ENCODE assay signal across 19 mouse cellular contexts in the genomic region with DNA sequence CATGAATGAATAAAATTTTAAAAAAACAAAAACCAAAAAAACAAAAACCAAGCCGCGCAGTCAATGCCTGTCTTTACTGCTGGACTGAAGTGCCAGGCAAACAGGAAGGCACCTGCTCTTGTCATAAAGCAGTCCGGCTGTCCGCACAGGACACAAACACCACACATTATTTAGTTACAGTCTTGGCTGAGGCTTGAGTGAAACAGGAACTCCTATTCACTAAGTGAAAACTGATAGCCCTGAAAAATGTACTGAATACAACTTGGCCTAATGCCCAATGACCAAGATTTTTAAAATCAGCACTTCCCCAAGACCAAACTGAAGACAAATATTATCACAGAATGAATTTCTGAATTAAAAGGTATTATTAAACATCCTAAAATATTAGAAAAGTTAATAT. TPM values are rescaled to one million over a fixed set of nuclear protein-coding genes. Genes with fewer than 3 reads are reported as not detected.
A peak's percentile ranks its signal among the peaks of the same experiment; 100 is the strongest.
DNase-seq lines count a peak whose midpoint lies in the region; ATAC-seq and TF ChIP-seq lines count a peak whose summit lies in the region.
"Had no signal": no experiment of that assay in that cellular context is flagged by ENCODE, and none has a peak within 500 bp of the region (broad histone marks: within the 10 kb centered on the region; RNA-seq: fewer than 3 reads in every experiment).

No protein-coding gene starts in this region.

- H3K9ac ChIP-seq in embryonic facial prominence, embryonic 14.5 days (ENCODE audit: low read depth, low read length): no peak overlapping the region
- no peak overlapping the region for H3K9ac ChIP-seq in limb, embryonic 14.5 days (ENCODE audit: low read depth, low read length, severe bottlenecking)
- H3K9ac ChIP-seq: embryonic facial prominence, embryonic 12.5 days; kidney, embryonic 15.5 days had no signal

- DNase-seq in embryonic facial prominence, embryonic 14.5 days (ENCODE audit: low spot score): peak; percentile 87
- DNase-seq in embryonic facial prominence, embryonic 10.5 days (ENCODE audit: low spot score): no peak
- peak; percentile 11 for DNase-seq in kidney, postnatal 14 days
- no peak for DNase-seq in kidney, adult 8-10 months
- peak; percentile 54 for DNase-seq in limb, embryonic 14.5 days (ENCODE audit: low spot score)
- DNase-seq in urinary bladder, postnatal 14 days (ENCODE audit: low spot score): no peak
- no peak for DNase-seq in right cerebral cortex, postnatal 25 days
- DNase-seq: adrenal gland, postnatal 14 days; B cell, adult 2 months; cerebellum, postnatal 25 days; liver; lung, postnatal 10 days; midbrain, embryonic 14.5 days had no signal

- no peak overlapping the region for H3K4me2 ChIP-seq in embryonic facial prominence, embryonic 14.5 days (ENCODE audit: low read depth, low read length)
- H3K4me2 ChIP-seq in limb, embryonic 14.5 days (replicated peaks; ENCODE audit: low read depth, low read length, severe bottlenecking): no peak overlapping the region
- H3K4me2 ChIP-seq: embryonic facial prominence, embryonic 12.5 days; heart, embryonic 11.5 days; kidney, embryonic 15.5 days had no signal

- H3K4me3 ChIP-seq in embryonic facial prominence, embryonic 14.5 days (ENCODE audit: low read depth, low read length): no peak overlapping the region
- no peak overlapping the region for H3K4me3 ChIP-seq in embryonic facial prominence, embryonic 10.5 days
- no peak overlapping the region for H3K4me3 ChIP-seq in C2C12 (ENCODE audit: insufficient read depth, poor library complexity, severe bottlenecking)
- H3K4me3 ChIP-seq in limb, embryonic 14.5 days (replicated peaks; ENCODE audit: low read length): no peak overlapping the region
- H3K4me3 ChIP-seq: embryonic facial prominence, embryonic 12.5 days; forebrain, embryonic 10.5 days; kidney, embryonic 15.5 days had no signal

- TF ChIP-seq POLR2A in limb, embryonic 14.5 days (IDR thresholded peaks at IDR 0.05; ENCODE audit: borderline replicate concordance, extremely low read depth, insufficient read depth, insufficient read length): no peak

- H3K27ac ChIP-seq in embryonic facial prominence, embryonic 14.5 days (replicated peaks; ENCODE audit: low read depth, low read length): 0 out of 2 replicates have a peak overlapping the region, but pooled peaks have one; percentile 24
- H3K27ac ChIP-seq in embryonic facial prominence, embryonic 10.5 days (replicated peaks): no peak overlapping the region
- H3K27ac ChIP-seq in limb, embryonic 14.5 days (replicated peaks; ENCODE audit: low read depth, low read length): no peak overlapping the region
- H3K27ac ChIP-seq: embryonic facial prominence, embryonic 12.5 days; forebrain, embryonic 10.5 days; hindbrain, postnatal 0 days; kidney, embryonic 15.5 days had no signal

- no peaks in the 10 kb centered on the region for H3K36me3 ChIP-seq in embryonic facial prominence, embryonic 14.5 days (ENCODE audit: control insufficient read depth, insufficient read depth, low read length)
- no peaks in the 10 kb centered on the region for H3K36me3 ChIP-seq in embryonic facial prominence, embryonic 10.5 days (replicated peaks)
- no peaks in the 10 kb centered on the region for H3K36me3 ChIP-seq in C2C12 (ENCODE audit: control insufficient read depth, insufficient read depth)
- no peaks in the 10 kb centered on the region for H3K36me3 ChIP-seq in limb, embryonic 14.5 days (ENCODE audit: control insufficient read depth, insufficient read depth, low read length)
- H3K36me3 ChIP-seq: embryonic facial prominence, embryonic 12.5 days; forebrain, embryonic 10.5 days; kidney, embryonic 15.5 days had no signal

- no peaks in the 10 kb centered on the region for H3K9me3 ChIP-seq in embryonic facial prominence, embryonic 14.5 days (ENCODE audit: control insufficient read depth, low read length)
- no peaks in the 10 kb centered on the region for H3K9me3 ChIP-seq in embryonic facial prominence, embryonic 10.5 days
- no peaks in the 10 kb centered on the region for H3K9me3 ChIP-seq in limb, embryonic 14.5 days (ENCODE audit: control insufficient read depth, low read length)
- H3K9me3 ChIP-seq: embryonic facial prominence, embryonic 12.5 days; forebrain, embryonic 10.5 days; kidney, embryonic 15.5 days had no signal

- peaks cover 23% of the 10 kb centered on the region for H3K79me3 ChIP-seq in C2C12 (ENCODE audit: low read depth)

- H3K4me1 ChIP-seq in embryonic facial prominence, embryonic 14.5 days (ENCODE audit: control insufficient read depth, insufficient read depth, low read length): no peaks in the 10 kb centered on the region; the same call in 1 of the 2 replicates
- H3K4me1 ChIP-seq in embryonic facial prominence, embryonic 10.5 days: no peaks in the 10 kb centered on the region
- H3K4me1 ChIP-seq in limb, embryonic 14.5 days (ENCODE audit: control insufficient read depth, insufficient read depth, low read length): no peaks in the 10 kb centered on the region; the same call in none of the 2 replicates
- H3K4me1 ChIP-seq: forebrain, embryonic 10.5 days had no signal

- no peaks in the 10 kb centered on the region for H3K27me3 ChIP-seq in embryonic facial prominence, embryonic 14.5 days (replicated peaks; ENCODE audit: control insufficient read depth, insufficient read depth, low read length)
- no peaks in the 10 kb centered on the region for H3K27me3 ChIP-seq in embryonic facial prominence, embryonic 10.5 days (replicated peaks; ENCODE audit: low read depth, poor library complexity, severe bottlenecking)
- H3K27me3 ChIP-seq in C2C12 (ENCODE audit: control insufficient read depth, insufficient read depth, insufficient read length): no peaks in the 10 kb centered on the region
- H3K27me3 ChIP-seq in limb, embryonic 14.5 days (ENCODE audit: control insufficient read depth, insufficient read depth, low read length): no peaks in the 10 kb centered on the region
- H3K27me3 ChIP-seq: embryonic facial prominence, embryonic 12.5 days; kidney, embryonic 15.5 days had no signal

- H3ac ChIP-seq in C2C12 (ENCODE audit: control insufficient read depth, insufficient read length, low read depth): no peak overlapping the region

- no peak for TF ChIP-seq CTCF in C2C12 (IDR thresholded peaks at IDR 0.05; ENCODE audit: control insufficient read depth, insufficient read depth, insufficient read length)

- peak; percentile 89 for ATAC-seq in embryonic facial prominence, embryonic 14.5 days (ENCODE audit: low read depth)
- ATAC-seq in limb, embryonic 14.5 days (ENCODE audit: low FRiP score, low read depth): peak; percentile 84; the same call in 1 of the 2 replicates
- ATAC-seq: hindbrain, postnatal 0 days had no signal

- peaks cover 52% of the 10 kb centered on the region for H3K79me2 ChIP-seq in C2C12 (ENCODE audit: control insufficient read depth, insufficient read depth)

- WGBS in embryonic facial prominence, embryonic 14.5 days: 58% methylated on average over 4 of the region's 4 CpGs
- 88% methylated on average over 4 of the region's 4 CpGs for WGBS in embryonic facial prominence, embryonic 10.5 days
- WGBS in limb, embryonic 14.5 days: 68% methylated on average over 4 of the region's 4 CpGs

TF ChIP-seq in C2C12, 6 proteins besides CTCF, POLR2A, EP300 and RAD21:
- peak; percentile 63 for TF ChIP-seq MYOD1 (IDR thresholded peaks at IDR 0.05; ENCODE audit: control insufficient read depth, insufficient read length, low read depth)
- no peak for TF ChIP-seq MYOG (IDR thresholded peaks at IDR 0.05; ENCODE audit: control insufficient read depth, extremely low read depth, insufficient read length)
TF ChIP-seq in C2C12: peak in this region for 1.

RNA-seq across cellular contexts. Expression of a gene that starts 13.1 kb away (rescaled TPM):
- polyA plus RNA-seq in embryonic facial prominence, embryonic 14.5 days (2014; fragmentation: Nextera tagmentation; extraction: Ambion mirVana): 75.2 and 76.2 TPM in 2 replicates
- polyA plus RNA-seq in embryonic facial prominence, embryonic 10.5 days (2016; fragmentation: Nextera tagmentation; extraction: Ambion mirVana): 40.5 and 42.8 TPM in 2 replicates
- 29.1 TPM for polyA plus RNA-seq in C2C12 (2012; fragmentation: generic; extraction: Trizol)
- 31.6 and 32.9 TPM in 2 replicates for polyA plus RNA-seq in limb, embryonic 14.5 days (2012; rRNA removed)
- polyA plus RNA-seq in limb, embryonic 14.5 days (2014; fragmentation: Nextera tagmentation; extraction: Ambion mirVana): 56.8 and 64.4 TPM in 2 replicates

RNA-seq across cellular contexts. Expression of a gene that starts 13.2 kb away (rescaled TPM):
- polyA plus RNA-seq in embryonic facial prominence, embryonic 14.5 days (2014; fragmentation: Nextera tagmentation; extraction: Ambion mirVana): 88.8 and 92.1 TPM in 2 replicates
- polyA plus RNA-seq in embryonic facial prominence, embryonic 10.5 days (2016; fragmentation: Nextera tagmentation; extraction: Ambion mirVana): 133 and 135 TPM in 2 replicates
- 34.8 TPM for polyA plus RNA-seq in C2C12 (2012; fragmentation: generic; extraction: Trizol)
- polyA plus RNA-seq in limb, embryonic 14.5 days (2012; rRNA removed): 30.5 and 38.6 TPM in 2 replicates
- 71.2 and 71.7 TPM in 2 replicates for polyA plus RNA-seq in limb, embryonic 14.5 days (2014; fragmentation: Nextera tagmentation; extraction: Ambion mirVana)

RNA-seq across cellular contexts. Expression of a gene that starts 46.6 kb away (rescaled TPM):
- 4.7 and 5.5 TPM in 2 replicates for polyA plus RNA-seq in embryonic facial prominence, embryonic 14.5 days (2014; fragmentation: Nextera tagmentation; extraction: Ambion mirVana)
- 2.6 TPM in 2 replicates for polyA plus RNA-seq in embryonic facial prominence, embryonic 10.5 days (2016; fragmentation: Nextera tagmentation; extraction: Ambion mirVana)
- polyA plus RNA-seq in C2C12 (2012; fragmentation: generic; extraction: Trizol): 2.2 TPM
- polyA plus RNA-seq in limb, embryonic 14.5 days (2012; rRNA removed): 9.2 and 10.3 TPM in 2 replicates
- polyA plus RNA-seq in limb, embryonic 14.5 days (2014; fragmentation: Nextera tagmentation; extraction: Ambion mirVana): 4.7 and 5.1 TPM in 2 replicates

Comparison
In these comparisons a context has a peak if more than half of its experiments do, and no peak if none do; other contexts are left out.
1. DNase-seq: peak in embryonic facial prominence, embryonic 14.5 days (single experiment), kidney, postnatal 14 days (single experiment) and limb, embryonic 14.5 days (single experiment); none in embryonic facial prominence, embryonic 10.5 days (single experiment), kidney, adult 8-10 months (0 of 2), urinary bladder, postnatal 14 days (single experiment) and right cerebral cortex, postnatal 25 days (single experiment).